Mouse (Mus musculus) midbrain, embryonic 11.5 days (tissue): ENCODE data around the gene Akap2. TPM values are rescaled to one million over a fixed set of nuclear protein-coding genes. Genes with fewer than 3 reads are reported as not detected.
A peak's percentile ranks its signal among the peaks of the same experiment; 100 is the strongest.

ENCODE experiments used
- ATAC-seq: fragments of 200-750 bp; cut with Nextera tagmentation; 2 replicates; pipeline ENCODE4 v1.8.0; 2017; ENCODE audit warnings: moderate TSS enrichment, moderate library complexity; ENCODE audit not compliant: low FRiP score
- DNase-seq: peaks from one replicate; pipeline ENCODE4 v3.0.0; 2015; ENCODE audit warnings: low spot score; ENCODE audit errors: missing footprints
- H3K27ac ChIP-seq: fragments of 300-500 bp; sonication (generic); 2 replicates; pipeline ENCODE4 v1.5.1; 2014; ENCODE audit warnings: low read depth, low read length
- H3K27me3 ChIP-seq: fragments of 300-500 bp; sonication (generic); 2 replicates; pipeline ENCODE4 v1.6.1; 2014; ENCODE audit warnings: mild to moderate bottlenecking, low read length, moderate library complexity, mixed read lengths; ENCODE audit not compliant: control insufficient read depth, insufficient read depth
- H3K36me3 ChIP-seq: fragments of 300-500 bp; sonication (generic); 2 replicates; pipeline ENCODE4 v1.6.1; 2014; ENCODE audit warnings: mild to moderate bottlenecking, low read length, moderate library complexity, mixed read lengths; ENCODE audit not compliant: control insufficient read depth, insufficient read depth
- H3K4me1 ChIP-seq: fragments of 300-500 bp; sonication (generic); 2 replicates; pipeline ENCODE4 v1.6.1; 2014; ENCODE audit warnings: low read length; ENCODE audit not compliant: control insufficient read depth, insufficient read depth
- H3K4me2 ChIP-seq: fragments of 300-500 bp; sonication (generic); 2 replicates; pipeline ENCODE4 v1.6.1; 2014; ENCODE audit warnings: mild to moderate bottlenecking, moderate library complexity
- H3K4me3 ChIP-seq: fragments of 300-500 bp; sonication (generic); 2 replicates; pipeline ENCODE4 v1.5.1; 2014; ENCODE audit warnings: low read depth, low read length
- H3K9ac ChIP-seq: fragments of 300-500 bp; sonication (generic); 2 replicates; pipeline ENCODE4 v1.6.1; 2014; ENCODE audit warnings: low read length
- H3K9me3 ChIP-seq: fragments of 300-500 bp; sonication (generic); 2 replicates; pipeline ENCODE4 v1.6.1; 2016; ENCODE audit warnings: low read length; ENCODE audit not compliant: control insufficient read depth
- WGBS: fragments of 180-500 bp; shearing (Covaris S2); extraction: QIAGEN DNeasy Blood & Tissue Kit; methylation state at CpG from one replicate; pipeline ENCODE4 v1.1.7; 2014; 5-methylcytosine and 5-hydroxymethylcytosine counted together
- polyA plus RNA-seq: library from polyadenylated mRNA; unstranded; fragments of >200 nt; fragmentation: Nextera tagmentation; extraction: Ambion mirVana; gene quantifications from 2 replicates; pipeline ENCODE4 v1.2.1, GENCODE M21; 2014

The Akap2 gene
- 17.9 and 18.9 TPM in 2 replicates for polyA plus RNA-seq

DNA sequence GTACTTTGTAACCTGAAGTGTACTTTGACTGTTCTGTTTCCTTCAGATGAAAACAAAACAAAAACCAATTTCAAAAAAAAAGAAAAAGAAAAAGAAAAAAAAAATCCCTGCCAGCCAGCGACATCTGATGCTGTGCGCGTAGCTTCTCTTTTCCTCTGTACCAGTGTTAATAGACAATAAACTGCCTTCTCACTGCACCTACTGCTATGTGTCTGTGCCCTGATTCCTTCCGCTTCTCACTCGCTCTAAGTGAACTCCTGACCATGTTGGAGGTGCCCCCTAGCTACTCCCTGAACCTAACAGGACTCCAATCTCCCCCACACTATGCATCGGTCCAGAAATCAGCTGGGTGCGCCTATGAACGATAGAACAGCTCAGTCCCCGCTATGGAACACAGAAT, at the start of gene Akap2:
Akap2 (plus strand) TSS at position 304 of the 400 bp plus-strand sequence.
- H3K27ac ChIP-seq: no peak within 1 kb of the TSS
- no peaks in the 10 kb centered on the region for H3K36me3 ChIP-seq
- H3K4me2 ChIP-seq: no peak within 1 kb of the TSS
- no peak for ATAC-seq
- no peaks in the 10 kb centered on the region for H3K4me1 ChIP-seq
- 77% methylated on average over 9 of the region's 9 CpGs for WGBS
- H3K9ac ChIP-seq: no peak within 1 kb of the TSS
- no peak within 1 kb of the TSS for H3K4me3 ChIP-seq
- H3K9me3 ChIP-seq: no peaks in the 10 kb centered on the region
- no peaks in the 10 kb centered on the region; the same call in 1 of the 2 replicates for H3K27me3 ChIP-seq
- DNase-seq: no peak

DNA sequence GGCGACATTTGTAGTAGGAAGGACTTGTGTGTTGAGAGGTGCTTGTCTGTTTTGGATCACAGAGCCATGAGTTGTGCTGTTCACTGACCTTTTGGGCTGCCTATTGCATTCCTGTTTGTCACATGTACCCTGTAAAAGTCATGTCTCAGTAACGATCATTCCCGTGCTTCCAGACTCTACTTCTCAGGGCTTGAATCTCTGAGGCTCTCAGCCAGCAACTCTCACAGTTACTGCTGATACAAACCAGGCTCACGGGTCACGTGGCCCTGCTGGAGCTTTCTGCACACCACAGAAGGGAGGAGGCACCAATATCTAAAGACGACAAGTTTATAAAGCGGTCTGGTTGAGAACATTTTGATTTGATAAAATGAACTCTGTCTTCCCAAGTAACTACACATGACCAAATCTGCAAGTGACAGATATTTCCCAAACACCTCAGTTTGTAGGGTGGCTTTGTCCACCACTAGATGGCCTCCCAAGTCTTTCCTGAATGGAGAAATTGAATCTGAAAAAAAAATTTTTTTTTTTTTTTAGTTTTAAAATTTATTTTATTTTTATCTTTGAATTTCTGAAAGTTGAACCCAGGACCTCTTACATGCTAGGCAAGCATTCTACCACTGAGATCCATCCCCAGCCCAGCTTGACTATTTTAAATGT, 46.5 kb upstream of the Akap2 start:
- Histone ChIP-seq H3K4me3 (no peak overlapping the region), H3K4me1 (peaks cover 4% of the 10 kb centered on the region; the same call in 1 of the 2 replicates), H3K9ac (no peak overlapping the region), H3K9me3 (no peaks in the 10 kb centered on the region), H3K4me2 (no peak overlapping the region), H3K27me3 (no peaks in the 10 kb centered on the region), H3K36me3 (no peaks in the 10 kb centered on the region), H3K27ac (no peak overlapping the region)
- DNase-seq: no peak
- no peak for ATAC-seq
- 82% methylated on average over 7 of the region's 7 CpGs for WGBS

DNA sequence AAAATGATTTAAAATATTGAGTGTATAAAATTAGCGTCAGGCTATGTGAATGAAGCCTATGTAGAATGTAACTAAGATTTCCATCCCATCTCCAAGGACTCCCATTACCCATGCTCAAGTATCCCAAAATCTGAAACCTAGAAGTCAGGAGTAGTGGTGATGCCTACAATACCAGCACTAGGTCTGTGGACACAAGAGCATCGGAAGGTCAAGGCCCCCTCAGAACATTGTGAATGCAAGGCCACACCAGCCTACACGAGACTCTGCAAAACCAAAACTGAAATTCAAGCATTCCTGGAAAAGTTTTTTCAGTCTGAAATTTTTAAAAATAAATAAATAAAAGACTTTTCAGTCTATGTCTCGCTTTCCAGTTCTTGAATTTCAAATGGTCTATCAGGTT, 44.9 kb upstream of the Akap2 start:
- Histone ChIP-seq H3K4me1 (peaks cover 4% of the 10 kb centered on the region; the same call in 1 of the 2 replicates), H3K9ac (no peak overlapping the region), H3K27me3 (no peaks in the 10 kb centered on the region), H3K36me3 (no peaks in the 10 kb centered on the region), H3K4me3 (no peak overlapping the region), H3K4me2 (no peak overlapping the region), H3K9me3 (no peaks in the 10 kb centered on the region), H3K27ac (no peak overlapping the region)
- ATAC-seq: no peak
- WGBS: 81% methylated on average over 4 of the region's 4 CpGs
- DNase-seq: no peak

DNA sequence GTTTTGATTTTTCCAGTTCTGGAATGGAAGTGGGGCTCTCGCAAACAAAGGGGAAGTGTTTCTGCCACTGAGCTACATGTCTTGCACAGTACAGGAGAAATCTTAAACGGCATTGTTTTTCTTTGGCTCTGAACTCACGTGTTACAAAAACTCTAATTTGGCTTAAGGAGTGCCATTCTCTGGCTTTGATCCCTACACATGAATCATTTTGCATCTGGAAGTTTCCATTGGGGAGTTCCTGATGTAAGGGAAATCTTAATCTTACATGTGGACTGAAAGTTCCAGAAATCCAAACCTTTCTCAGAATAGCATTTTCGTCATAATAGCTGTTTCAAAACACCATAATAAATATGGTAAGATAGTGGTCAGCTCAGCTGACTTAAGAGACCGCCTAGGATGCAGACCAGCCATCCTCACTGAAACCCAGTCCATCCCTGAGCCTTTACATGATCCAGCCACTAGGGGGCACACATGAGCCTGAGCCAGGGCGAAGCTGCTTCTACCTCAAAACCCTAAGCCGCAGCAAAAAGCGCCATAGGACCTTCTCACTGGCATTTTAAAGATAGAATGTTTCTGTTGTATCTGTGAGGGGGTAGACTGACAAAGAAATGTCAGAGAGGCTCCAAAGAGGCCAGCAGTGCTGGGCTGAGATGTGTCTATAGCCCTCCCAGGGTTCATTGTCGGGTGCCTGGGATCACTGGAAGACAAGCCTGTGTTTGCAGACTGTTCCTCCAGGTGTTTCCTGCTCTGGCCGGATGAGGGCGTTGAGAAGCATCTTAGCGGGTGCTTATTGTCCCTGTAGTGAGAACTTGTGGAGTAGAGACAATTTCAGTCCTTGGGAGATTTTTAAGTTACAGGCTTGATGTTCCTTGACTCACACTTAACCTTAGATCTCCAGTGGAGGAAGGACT, 44.2 kb upstream of the Akap2 start:
- no peak overlapping the region for H3K27ac ChIP-seq
- peaks cover 4% of the 10 kb centered on the region; the same call in 1 of the 2 replicates for H3K4me1 ChIP-seq
- peak overlapping the region; percentile 34 for H3K4me2 ChIP-seq
- H3K9ac ChIP-seq: no peak overlapping the region
- H3K4me3 ChIP-seq: no peak overlapping the region
- ATAC-seq (peak; percentile 77), DNase-seq (peak; percentile 98)
- no peaks in the 10 kb centered on the region for H3K36me3 ChIP-seq
- WGBS: 16% methylated on average over 12 of the region's 12 CpGs
- no peaks in the 10 kb centered on the region for H3K27me3 ChIP-seq
- H3K9me3 ChIP-seq: no peaks in the 10 kb centered on the region

DNA sequence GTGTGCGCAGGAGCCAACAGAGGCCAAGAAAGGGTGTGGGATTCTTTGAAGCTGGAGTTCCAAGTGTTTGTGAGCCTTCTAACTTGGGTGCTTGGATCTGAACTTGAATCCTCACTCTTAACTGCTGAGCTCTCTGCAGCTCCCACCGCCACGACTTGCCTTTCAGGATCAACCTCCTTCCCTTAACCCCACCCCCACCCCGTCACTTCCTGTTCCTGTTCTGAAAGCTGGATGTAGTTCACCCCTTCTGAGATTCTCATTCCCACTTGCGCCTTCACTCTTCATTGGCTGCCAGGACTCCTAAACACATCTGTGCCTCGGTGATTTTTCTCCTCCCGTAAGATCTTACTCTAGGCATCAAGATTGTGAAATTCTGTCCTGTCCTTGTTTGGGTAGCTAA, 43.1 kb upstream of the Akap2 start:
- WGBS: 77% methylated on average over 7 of the region's 7 CpGs
- Histone ChIP-seq H3K27me3 (no peaks in the 10 kb centered on the region), H3K4me1 (peaks cover 4% of the 10 kb centered on the region; the same call in 1 of the 2 replicates), H3K4me2 (no peak overlapping the region), H3K36me3 (no peaks in the 10 kb centered on the region), H3K9me3 (no peaks in the 10 kb centered on the region), H3K9ac (no peak overlapping the region), H3K4me3 (no peak overlapping the region), H3K27ac (no peak overlapping the region)
- ATAC-seq (no peak), DNase-seq (no peak)

DNA sequence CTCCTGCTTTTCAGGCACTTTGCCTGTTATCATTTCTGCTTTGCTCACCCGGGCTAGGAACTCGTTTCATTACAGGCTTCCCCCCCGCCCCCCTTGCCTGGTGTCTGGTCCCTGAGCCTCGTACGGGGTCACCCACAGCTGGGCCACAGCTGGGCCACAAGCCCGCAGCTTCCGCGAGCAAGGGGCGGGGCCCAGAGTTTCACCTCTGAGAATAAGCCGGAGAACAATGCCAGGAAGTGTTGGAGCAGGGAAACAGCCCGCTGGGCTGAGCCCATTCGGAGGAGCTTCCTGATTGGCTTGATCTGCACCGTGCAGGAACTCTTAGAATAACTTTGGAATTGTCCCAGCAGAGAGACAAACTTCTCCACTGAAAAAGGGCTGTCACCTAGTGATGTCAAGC, 42.1 kb upstream of the Akap2 start:
- no peaks in the 10 kb centered on the region for H3K36me3 ChIP-seq
- peaks cover 4% of the 10 kb centered on the region; the same call in 1 of the 2 replicates for H3K4me1 ChIP-seq
- 4% methylated on average over 13 of the region's 13 CpGs for WGBS
- peak; percentile 88 for DNase-seq
- H3K4me2 ChIP-seq: peak overlapping the region; percentile 38
- H3K9me3 ChIP-seq: no peaks in the 10 kb centered on the region
- no peaks in the 10 kb centered on the region for H3K27me3 ChIP-seq
- no peak overlapping the region for H3K27ac ChIP-seq
- no peak overlapping the region for H3K4me3 ChIP-seq
- peak; percentile 59 for ATAC-seq
- H3K9ac ChIP-seq: peak overlapping the region; percentile 24; the same call in 1 of the 2 replicates

DNA sequence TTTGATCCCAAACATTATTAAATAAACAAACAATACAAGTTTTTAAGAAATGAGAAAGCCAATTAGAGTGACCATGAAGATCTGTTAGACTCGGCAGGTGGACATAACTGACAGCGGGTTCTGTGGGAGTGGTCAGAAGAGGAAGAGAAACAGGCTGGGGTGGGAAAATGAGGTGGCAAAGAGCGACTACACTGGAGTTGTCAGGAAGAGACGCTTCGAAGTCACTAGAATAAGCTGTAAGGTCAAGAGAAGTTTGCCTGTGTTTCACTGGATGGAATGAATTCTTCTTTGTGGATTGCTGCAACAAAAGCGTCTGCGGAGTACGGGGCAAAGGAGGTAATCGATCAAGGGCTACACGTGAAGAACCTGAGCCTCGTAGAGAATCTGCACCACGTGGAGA, 39.5 kb upstream of the Akap2 start:
- ATAC-seq: no peak
- no peaks in the 10 kb centered on the region for H3K27me3 ChIP-seq
- WGBS: 85% methylated on average over 12 of the region's 12 CpGs
- no peak overlapping the region for H3K4me2 ChIP-seq
- DNase-seq: no peak
- no peak overlapping the region for H3K27ac ChIP-seq
- no peaks in the 10 kb centered on the region for H3K9me3 ChIP-seq
- peaks cover 4% of the 10 kb centered on the region; the same call in 1 of the 2 replicates for H3K4me1 ChIP-seq
- no peaks in the 10 kb centered on the region for H3K36me3 ChIP-seq
- no peak overlapping the region for H3K4me3 ChIP-seq
- no peak overlapping the region for H3K9ac ChIP-seq

DNA sequence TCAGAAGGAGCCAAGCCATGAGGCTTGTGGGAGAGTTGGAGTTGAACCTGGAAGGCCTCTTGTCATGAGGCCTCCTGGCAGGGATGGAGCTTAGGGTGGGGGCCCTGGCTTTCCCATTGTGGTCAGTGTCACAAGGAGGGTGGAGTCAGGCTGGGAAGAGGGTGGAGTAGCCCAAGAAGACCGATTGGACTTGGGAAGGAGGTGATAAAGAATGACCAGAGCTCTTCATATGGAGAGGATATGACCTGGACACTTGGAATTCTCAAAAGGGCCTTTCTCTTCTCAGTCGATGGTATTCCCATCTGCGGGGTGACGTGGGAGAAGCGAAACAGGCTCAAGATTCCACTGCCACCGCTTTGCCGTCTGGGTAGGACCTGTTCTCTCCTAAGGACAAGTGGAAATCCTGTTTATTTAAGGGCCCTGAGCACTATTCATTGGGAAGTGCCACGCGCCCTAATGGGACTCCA, 38.4 kb upstream of the Akap2 start:
- Histone ChIP-seq H3K27me3 (no peaks in the 10 kb centered on the region), H3K9me3 (no peaks in the 10 kb centered on the region), H3K4me2 (no peak overlapping the region), H3K27ac (no peak overlapping the region), H3K36me3 (no peaks in the 10 kb centered on the region), H3K9ac (no peak overlapping the region), H3K4me1 (0 out of 2 replicates have a peak, but pooled peaks cover 4% of the 10 kb centered on the region), H3K4me3 (no peak overlapping the region)
- DNase-seq: no peak
- 81% methylated on average over 9 of the region's 9 CpGs for WGBS
- ATAC-seq: no peak

DNA sequence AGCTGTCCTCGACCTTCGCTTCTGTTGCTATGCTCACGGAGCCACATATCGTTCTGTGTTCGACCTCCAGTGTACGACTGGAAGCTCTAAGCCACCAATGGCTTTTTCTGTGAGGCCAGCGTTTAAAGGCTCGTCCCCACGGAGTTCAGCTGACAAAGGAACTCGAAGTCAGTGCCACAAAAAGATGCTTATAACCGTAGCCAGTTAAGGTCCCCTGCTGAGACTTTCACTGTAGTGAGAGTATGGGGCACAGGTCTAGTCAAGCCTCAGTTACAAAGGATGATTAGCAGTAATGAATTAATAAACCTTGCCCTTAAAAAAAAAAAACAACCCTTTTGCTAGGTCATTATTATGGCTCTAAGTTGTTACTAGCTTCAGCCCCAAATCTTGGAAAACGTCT, 37.3 kb upstream of the Akap2 start:
- Histone ChIP-seq H3K9me3 (no peaks in the 10 kb centered on the region), H3K27ac (no peak overlapping the region), H3K4me1 (0 out of 2 replicates have a peak, but pooled peaks cover 3% of the 10 kb centered on the region), H3K27me3 (no peaks in the 10 kb centered on the region), H3K4me3 (no peak overlapping the region), H3K4me2 (no peak overlapping the region), H3K36me3 (no peaks in the 10 kb centered on the region), H3K9ac (no peak overlapping the region)
- DNase-seq (no peak), ATAC-seq (no peak)
- 73% methylated on average over 12 of the region's 12 CpGs for WGBS
